Mouse (Mus musculus) spleen, postnatal 14 days (tissue): ENCODE data around the gene Vmn1r127.
"Not testable (repeated sequence)": the region's sequence is repeated elsewhere in the genome, so short reads cannot be mapped to it uniquely, and the experiment has no call there.

ENCODE experiments used
- DNase-seq, 2 experiments: peaks; one replicate each; pipeline ENCODE4 v3.0.0; 2021 to 2022; ENCODE audit warnings: low spot score in 2 of 2

Vmn1r127 gene

DNA sequence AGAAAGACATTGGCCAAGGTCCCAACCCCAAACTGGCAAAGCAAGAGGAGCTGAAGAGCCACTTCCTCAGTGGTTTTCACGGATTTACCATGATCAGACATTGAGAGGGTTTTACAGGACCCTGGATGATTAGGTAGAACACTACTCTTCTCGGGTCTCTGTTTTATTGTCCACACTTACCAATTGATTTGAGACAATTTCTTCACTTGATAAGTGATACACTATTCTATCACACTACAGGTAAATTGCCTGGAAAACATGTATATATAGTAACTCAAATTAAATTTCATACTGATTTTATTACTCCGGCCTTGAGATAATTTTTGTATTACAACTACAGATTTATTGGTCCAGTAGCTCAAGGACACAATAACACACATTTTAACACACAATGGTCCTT, at the start of gene Vmn1r127:
Vmn1r127 (minus strand) TSS at position 101 of the 400 bp plus-strand sequence.
- DNase-seq, result not testable (repeated sequence)

DNA sequence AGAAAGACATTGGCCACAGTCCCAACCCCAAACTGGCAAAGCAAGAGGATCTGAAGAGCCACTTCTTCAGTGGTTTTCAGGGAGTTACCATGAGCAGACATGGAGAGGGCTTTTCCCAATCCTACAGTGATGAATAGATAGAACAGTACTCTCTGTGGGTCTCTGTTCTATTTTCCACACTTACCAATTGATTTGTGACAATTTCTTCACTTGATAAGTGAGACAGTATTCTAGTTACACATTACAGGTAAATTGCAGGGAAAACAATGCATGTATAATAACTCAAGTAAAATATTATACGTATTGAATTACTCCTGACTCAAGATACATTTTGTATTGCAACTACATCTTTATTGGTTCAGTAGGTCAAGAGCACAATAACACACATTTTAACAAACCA, 41.5 kb upstream of the Vmn1r127 start, which contains the start of gene Vmn1r129:
Vmn1r129 (minus strand) TSS at position 101 of the 400 bp plus-strand sequence.
- not testable (repeated sequence) for DNase-seq

DNA sequence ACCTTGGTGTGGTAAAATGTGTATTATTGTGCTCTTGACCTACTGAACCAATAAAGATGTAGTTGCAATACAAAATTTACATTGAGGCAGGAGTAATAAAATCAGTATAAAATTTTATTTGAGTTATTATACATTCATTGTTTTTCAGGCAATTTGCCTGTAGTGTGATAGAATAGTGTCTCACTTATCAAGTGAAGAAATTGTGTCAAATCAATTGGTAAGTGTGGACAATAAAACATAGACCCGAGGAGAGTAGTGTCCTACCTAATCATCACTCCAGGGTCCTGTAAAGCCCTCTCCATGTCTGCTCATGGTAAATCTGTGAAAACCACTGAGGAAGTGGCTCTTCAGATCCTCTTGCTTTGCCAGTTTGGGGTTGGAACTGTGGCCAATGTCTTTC, 29.4 kb upstream of the Vmn1r127 start, which contains the start of gene Vmn1r128:
Vmn1r128 (plus strand) TSS at position 301 of the 400 bp plus-strand sequence.
- DNase-seq, result not testable (repeated sequence)

DNA sequence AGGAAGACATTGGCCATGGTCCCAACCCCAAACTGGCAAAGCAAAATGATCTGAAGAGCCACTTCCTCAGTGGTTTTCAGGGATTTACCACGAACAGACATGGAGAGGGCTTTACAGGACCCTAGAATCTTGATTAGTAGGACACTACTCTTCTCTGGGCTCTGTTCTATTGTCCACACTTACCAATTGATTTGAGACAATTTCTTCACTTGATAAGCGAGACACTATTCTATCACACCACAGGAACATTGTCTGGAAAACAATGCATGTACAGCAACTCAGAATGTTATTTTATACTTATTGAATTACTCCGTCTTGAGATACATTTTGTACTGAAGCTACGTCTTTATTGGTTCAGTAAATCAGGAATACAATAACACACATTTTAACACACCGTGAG, 18.3 kb downstream of the Vmn1r127 start, which contains the start of gene Vmn1r126:
Vmn1r126 (minus strand) TSS at position 101 of the 400 bp plus-strand sequence.
- not testable (repeated sequence) for DNase-seq

DNA sequence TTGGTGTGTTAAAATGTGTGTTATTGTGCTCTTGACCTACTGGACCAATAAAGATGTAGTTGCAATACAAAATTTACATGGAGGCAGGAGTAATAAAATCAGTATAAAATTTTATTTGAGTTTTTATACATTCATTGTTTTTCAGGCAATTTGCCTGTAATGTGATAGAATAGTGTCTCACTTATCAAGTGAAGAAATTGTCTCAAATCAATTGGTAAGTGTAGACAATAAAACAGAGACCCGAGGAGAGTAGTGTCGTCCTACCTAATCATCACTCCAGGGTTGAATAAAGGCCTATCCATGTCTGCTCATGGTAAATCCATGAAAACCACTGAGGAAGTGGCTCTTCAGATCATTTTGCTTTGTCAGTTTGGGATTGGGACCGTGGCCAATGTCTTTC, 47.8 kb downstream of the Vmn1r127 start, which contains the start of gene Vmn1r125:
Vmn1r125 (plus strand) TSS at position 301 of the 400 bp plus-strand sequence.
- not testable (repeated sequence) for DNase-seq
